Mouse (Mus musculus) embryonic facial prominence, embryonic 10.5 days (tissue): ENCODE data around the gene Snrpd2. TPM values are rescaled to one million over a fixed set of nuclear protein-coding genes. Genes with fewer than 3 reads are reported as not detected.

Experiments
- DNase-seq: peaks from one replicate; pipeline ENCODE4 v3.0.0-alpha.2; 2017; ENCODE audit warnings: low spot score
- H3K27ac ChIP-seq: fragments of 300-500 bp; sonication (generic); replicated peaks from 2 replicates; pipeline ENCODE4 v1.5.1; 2016; ENCODE audit warnings: mild to moderate bottlenecking
- H3K27me3 ChIP-seq: fragments of 300-500 bp; sonication (generic); replicated peaks from 2 replicates; pipeline ENCODE4 v1.6.1; 2016; ENCODE audit warnings: low read depth, mild to moderate bottlenecking; ENCODE audit not compliant: poor library complexity, severe bottlenecking
- H3K36me3 ChIP-seq: fragments of 300-500 bp; sonication (generic); replicated peaks from 2 replicates; pipeline ENCODE4 v1.6.1; 2016; ENCODE audit warnings: mild to moderate bottlenecking, moderate library complexity
- H3K4me1 ChIP-seq: fragments of 300-500 bp; sonication (generic); 2 replicates; pipeline ENCODE4 v1.6.1; 2016
- H3K4me3 ChIP-seq: fragments of 300-500 bp; sonication (generic); 2 replicates; pipeline ENCODE4 v1.5.1; 2016; ENCODE audit warnings: mild to moderate bottlenecking, moderate library complexity
- H3K9me3 ChIP-seq: fragments of 300-500 bp; sonication (generic); 2 replicates; pipeline ENCODE4 v1.6.1; 2016; ENCODE audit warnings: mild to moderate bottlenecking
- WGBS: fragments of 180-500 bp; shearing (Covaris S2); methylation state at CpG from one replicate; pipeline ENCODE4 v1.1.7; 2016; 5-methylcytosine and 5-hydroxymethylcytosine counted together
- microRNA counts: library from miRNA; unstranded; fragments of <30 nt; microRNA quantifications from one replicate; lab custom pipeline; 2017
- microRNA-seq: library from miRNA; unstranded; fragments of <30 nt; microRNA quantifications from one replicate; pipeline ENCODE4, GENCODE M21; 2017
- polyA plus RNA-seq: library from polyadenylated mRNA; unstranded; fragments of >200 nt; fragmentation: Nextera tagmentation; extraction: Ambion mirVana; gene quantifications from 2 replicates; pipeline ENCODE4 v1.2.1, GENCODE M21; 2016

Snrpd2 gene
- polyA plus RNA-seq, 1 experiment from 2014 or later = 178 TPM

GRCm38 (mm10) chr7:19184758-19185157 is 35.2 kb downstream of the Snrpd2 start:
- Histone ChIP-seq H3K4me3 (no peak overlapping the region), H3K27ac (no peak overlapping the region), H3K4me1 (peaks cover 18% of the 10 kb centered on the region), H3K36me3 (peaks cover 42% of the 10 kb centered on the region), H3K9me3 (no peaks in the 10 kb centered on the region), H3K27me3 (peaks cover 11% of the 10 kb centered on the region)
- WGBS = 88% methylated on average over 6 of the region's 6 CpGs
- no peak for DNase-seq

GRCm38 (mm10) chr7:19194676-19195075 is 45.2 kb downstream of the Snrpd2 start:
- H3K9me3 ChIP-seq = peaks cover 10% of the 10 kb centered on the region; the same call in 1 of the 2 replicates
- H3K27me3 ChIP-seq = no peaks in the 10 kb centered on the region
- peaks cover 84% of the 10 kb centered on the region for H3K36me3 ChIP-seq
- no peak overlapping the region for H3K4me3 ChIP-seq
- H3K27ac ChIP-seq = no peak overlapping the region
- H3K4me1 ChIP-seq = no peaks in the 10 kb centered on the region
- DNase-seq = no peak
- WGBS = 96% methylated on average over 4 of the region's 4 CpGs

- DNase-seq = no peak
- WGBS = 63% methylated on average over 6 of the region's 6 CpGs
- H3K36me3 ChIP-seq = peaks cover 81% of the 10 kb centered on the region
Observed at GRCm38 (mm10) chr7:19196676-19197075, 47.2 kb downstream of the Snrpd2 start.

GRCm38 (mm10) chr7:19197985-19198384 is 48.5 kb downstream of the Snrpd2 start:
- WGBS = 26% methylated on average over 2 of the region's 2 CpGs
- H3K36me3 ChIP-seq = peaks cover 83% of the 10 kb centered on the region
- no peak for DNase-seq

More at GRCm38 (mm10) chr7:19196676-19197075, 47.2 kb downstream of the Snrpd2 start:
- Histone ChIP-seq H3K4me3 (no peak overlapping the region), H3K27me3 (no peaks in the 10 kb centered on the region), H3K4me1 (no peaks in the 10 kb centered on the region), H3K27ac (no peak overlapping the region), H3K9me3 (peaks cover 10% of the 10 kb centered on the region; the same call in 1 of the 2 replicates)

GRCm38 (mm10) chr7:19201660-19202059 is 52.1 kb downstream of the Snrpd2 start:
- DNase-seq = no peak
- no peaks in the 10 kb centered on the region for H3K27me3 ChIP-seq
- no peak overlapping the region for H3K27ac ChIP-seq
- no peaks in the 10 kb centered on the region for H3K4me1 ChIP-seq
- peaks cover 79% of the 10 kb centered on the region for H3K36me3 ChIP-seq
- H3K4me3 ChIP-seq = no peak overlapping the region
- no peaks in the 10 kb centered on the region for H3K9me3 ChIP-seq
- 68% methylated on average over 15 of the region's 15 CpGs for WGBS

More at GRCm38 (mm10) chr7:19197985-19198384, 48.5 kb downstream of the Snrpd2 start:
- Histone ChIP-seq H3K27ac (no peak overlapping the region), H3K4me3 (no peak overlapping the region), H3K4me1 (no peaks in the 10 kb centered on the region), H3K27me3 (no peaks in the 10 kb centered on the region), H3K9me3 (peaks cover 10% of the 10 kb centered on the region; the same call in 1 of the 2 replicates)

GRCm38 (mm10) chr7:19202065-19202850 is 52.7 kb downstream of the Snrpd2 start:
- Histone ChIP-seq H3K27me3 (no peaks in the 10 kb centered on the region), H3K4me1 (no peaks in the 10 kb centered on the region), H3K36me3 (peaks cover 73% of the 10 kb centered on the region), H3K27ac (no peak overlapping the region), H3K9me3 (no peaks in the 10 kb centered on the region), H3K4me3 (no peak overlapping the region)
- no peak for DNase-seq
- 59% methylated on average over 15 of the region's 15 CpGs for WGBS

MicroRNA genes within 50 kb of the gene (microRNA counts, 519-probe panel; counts per million panel counts)
- microRNA mmu-miR-330 (lab: Ali Mortazavi, UCI) = 188 counts per million, percentile 57 among the panel's probes with 10 or more counts

Small RNA genes lying within 50 kb of the gene (microRNA-seq; reads per million reads assigned to microRNA genes)
- 292 reads per million, percentile 63 among the genes with 10 or more reads in this experiment for gene Mir330

Other genes starting within 250 kb of the Snrpd2 start
- 30.9 and 34.8 TPM in 2 replicates for gene Ccdc61, start 239.3 kb upstream of the Snrpd2 start, polyA plus RNA-seq
- gene Nova2, start 223.8 kb upstream of the Snrpd2 start, polyA plus RNA-seq = 0.98 and 1.5 TPM in 2 replicates
- not detected in 2 replicates for gene Nanos2, start 162.3 kb upstream of the Snrpd2 start, polyA plus RNA-seq
- gene Mypop, start 158.5 kb upstream of the Snrpd2 start, polyA plus RNA-seq = 4.0 and 4.1 TPM in 2 replicates
- gene Irf2bp1, start 145.7 kb upstream of the Snrpd2 start, polyA plus RNA-seq = 25.0 and 25.7 TPM in 2 replicates
- gene Foxa3, start 126.2 kb upstream of the Snrpd2 start, polyA plus RNA-seq = not detected in 2 replicates
- 43.4 and 45.2 TPM in 2 replicates for gene Sympk, start 125.3 kb upstream of the Snrpd2 start, polyA plus RNA-seq
- not detected in 2 replicates for gene Rsph6a, start 95.0 kb upstream of the Snrpd2 start, polyA plus RNA-seq
- 16.8 and 18.0 TPM in 2 replicates for gene Dmwd, start 73.5 kb upstream of the Snrpd2 start, polyA plus RNA-seq
- 7.0 and 9.1 TPM in 2 replicates for gene Dmpk, start 65.9 kb upstream of the Snrpd2 start, polyA plus RNA-seq
- gene Six5, start 55.1 kb upstream of the Snrpd2 start, polyA plus RNA-seq = 6.3 and 7.6 TPM in 2 replicates
- gene Gm4969, start 31.4 kb upstream of the Snrpd2 start, polyA plus RNA-seq = 0.99 and 1.9 TPM in 2 replicates
- 15.9 and 18.0 TPM in 2 replicates for gene Fbxo46, start 29.9 kb upstream of the Snrpd2 start, polyA plus RNA-seq
- gene Qpctl, start 431 bp upstream of the Snrpd2 start, polyA plus RNA-seq = 14.6 and 15.1 TPM in 2 replicates
- 1.4 and 1.6 TPM in 2 replicates for gene Gipr, start 16.4 kb downstream of the Snrpd2 start, polyA plus RNA-seq
- gene Eml2, start 26.7 kb downstream of the Snrpd2 start, polyA plus RNA-seq = 5.2 and 6.2 TPM in 2 replicates
- gene Gpr4, start 62.8 kb downstream of the Snrpd2 start, polyA plus RNA-seq = 1.7 and 2.0 TPM in 2 replicates
- 46.4 and 49.4 TPM in 2 replicates for gene Opa3, start 78.6 kb downstream of the Snrpd2 start, polyA plus RNA-seq
- 56.7 and 61.1 TPM in 2 replicates for gene Vasp, start 122.1 kb downstream of the Snrpd2 start, polyA plus RNA-seq
- 0.25 TPM in 1 of 2 replicates, not detected in the other for gene Ppm1n, start 130.3 kb downstream of the Snrpd2 start, polyA plus RNA-seq
- gene Rtn2, start 132.9 kb downstream of the Snrpd2 start, polyA plus RNA-seq = 16.6 and 18.8 TPM in 2 replicates
- gene Fosb, start 160.3 kb downstream of the Snrpd2 start, polyA plus RNA-seq = 0.09 TPM in 1 of 2 replicates, not detected in the other
- 102 and 107 TPM in 2 replicates for gene Ercc1, start 195.1 kb downstream of the Snrpd2 start, polyA plus RNA-seq
- gene Cd3eap, start 209.8 kb downstream of the Snrpd2 start, polyA plus RNA-seq = 26.8 and 28.9 TPM in 2 replicates
- 6.9 and 7.1 TPM in 2 replicates for gene Ppp1r13l, start 210.0 kb downstream of the Snrpd2 start, polyA plus RNA-seq
- gene Ercc2, start 232.3 kb downstream of the Snrpd2 start, polyA plus RNA-seq = 28.1 and 28.8 TPM in 2 replicates